Mouse (Mus musculus) right cerebral cortex, postnatal 25 days (tissue): Measurements from ENCODE around the gene Gm10320.

Source experiments
- DNase-seq: peaks from one replicate; pipeline ENCODE4 v3.0.0; 2022

The Gm10320 gene

GRCm38 (mm10) chr13:98455646-98456045, 36.2 kb downstream of the Gm10320 start:
- no peak for DNase-seq

GRCm38 (mm10) chr13:98454224-98454967, 37.4 kb downstream of the Gm10320 start:
- no peak for DNase-seq

DNA sequence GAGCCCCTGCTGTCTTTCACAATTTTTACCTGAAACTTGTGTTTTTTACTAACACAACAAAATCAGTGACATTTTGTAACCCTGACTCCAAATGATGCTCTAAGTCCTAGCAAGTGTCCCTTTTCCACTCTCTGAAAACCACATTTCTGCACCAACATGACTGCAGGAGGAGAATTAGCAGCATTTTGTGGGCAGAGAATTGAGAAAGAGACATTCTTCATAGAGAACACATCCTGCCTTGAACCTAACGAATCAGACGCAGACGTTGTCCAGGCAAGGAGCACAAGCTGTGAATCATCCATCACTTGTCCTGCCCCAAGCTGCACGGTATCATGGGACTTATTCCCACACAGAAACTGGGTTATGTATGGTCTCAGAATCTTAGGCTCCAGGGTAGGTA, 38.7 kb downstream of the Gm10320 start:
- no peak for DNase-seq

DNA sequence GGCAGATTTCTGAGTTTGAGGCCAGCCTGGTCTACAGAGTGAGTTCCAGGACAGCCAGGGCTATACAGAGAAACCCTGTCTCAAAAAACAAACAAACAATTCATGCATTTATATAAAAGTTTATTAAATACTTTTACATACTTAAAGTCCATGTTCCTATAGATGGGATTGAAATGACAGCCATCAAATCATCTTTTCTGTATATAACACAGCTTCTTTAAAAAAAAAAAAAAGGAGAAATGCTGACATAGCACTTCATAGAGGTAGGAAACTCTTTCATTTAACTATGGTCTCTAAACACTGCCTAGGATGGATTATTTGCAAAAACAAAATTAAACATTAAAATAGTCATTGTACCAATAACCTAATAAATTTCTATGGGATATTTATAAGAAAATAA, 43.1 kb downstream of the Gm10320 start:
- DNase-seq, result no peak

DNA sequence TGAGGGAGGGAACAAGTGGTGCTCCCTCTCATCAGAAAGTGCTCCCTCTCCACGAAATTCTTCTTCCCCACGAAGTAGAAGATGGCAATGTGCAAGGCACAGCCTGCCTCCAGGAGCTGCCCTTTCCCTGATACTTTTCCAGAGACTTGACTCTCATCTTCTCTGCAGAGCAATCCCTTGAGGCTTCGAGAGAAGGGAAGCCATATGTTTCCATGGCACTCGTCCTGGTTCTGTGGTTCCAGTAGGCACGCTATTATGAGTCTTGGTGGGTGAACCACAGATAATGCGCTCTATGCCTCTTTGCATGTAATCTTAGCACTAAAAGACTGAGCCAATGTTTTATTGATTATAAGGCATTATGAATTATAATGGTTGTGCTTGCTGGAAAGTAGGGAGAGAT, 44.1 kb downstream of the Gm10320 start:
- no peak for DNase-seq

DNA sequence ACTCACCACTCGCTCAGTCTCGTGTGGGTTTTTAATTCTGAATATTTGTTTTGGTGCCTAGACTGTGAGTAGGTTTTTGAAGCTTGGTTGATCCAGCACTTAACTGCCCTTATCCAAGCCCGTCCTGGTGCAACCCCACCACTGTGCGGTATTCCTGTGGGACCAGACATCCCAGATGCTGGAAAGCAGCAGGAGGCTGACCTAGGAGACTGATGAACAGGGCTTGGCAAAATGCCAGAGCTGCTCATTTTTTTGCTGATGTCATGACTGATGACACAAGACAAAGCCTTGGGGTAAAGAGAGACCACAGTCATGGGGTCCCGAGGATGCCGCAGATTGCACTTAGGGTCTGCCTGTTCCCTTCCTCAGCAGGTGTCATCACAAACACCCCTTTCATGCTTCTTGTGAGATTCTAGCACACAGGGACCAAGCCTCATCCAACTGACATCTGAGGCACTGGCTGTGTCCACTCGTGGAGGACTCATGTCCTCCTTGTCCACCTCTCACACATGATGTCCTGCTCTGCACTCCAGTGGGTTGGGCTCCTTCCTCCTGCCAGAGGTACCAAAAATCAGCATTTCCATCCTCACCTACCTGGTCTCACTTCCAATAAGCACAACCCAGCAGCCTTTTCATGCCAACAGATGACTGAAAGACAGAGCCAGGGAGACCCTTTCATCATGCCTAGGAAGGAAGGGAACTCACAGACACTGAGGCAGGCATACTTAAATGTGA, 46.2 kb downstream of the Gm10320 start:
- no peak for DNase-seq

GRCm38 (mm10) chr13:98441001-98441400, 50.8 kb downstream of the Gm10320 start:
- no peak for DNase-seq

- DNase-seq, result no peak
Observed at GRCm38 (mm10) chr13:98440293-98440952, 51.4 kb downstream of the Gm10320 start.
